Mouse (Mus musculus): Measurements from ENCODE around the gene Tex14. TPM values are rescaled to one million over a fixed set of nuclear protein-coding genes. Genes with fewer than 3 reads are reported as not detected.
A peak's percentile ranks its signal among the peaks of the same experiment; 100 is the strongest.
"Not testable (repeated sequence)": the region's sequence is repeated elsewhere in the genome, so short reads cannot be mapped to it uniquely, and the experiment has no call there.

Gene Tex14
- polyA plus RNA-seq, 1 experiment from 2014 or later: 0.45 TPM

- ATAC-seq (ENCODE audit: insufficient number of reproducible peaks, low FRiP score): peak; percentile 99
- H3K36me3 ChIP-seq; H3K4me1 ChIP-seq (replicated peaks); H3K27me3 ChIP-seq (replicated peaks); H3K9me3 ChIP-seq (replicated peaks): not testable (repeated sequence)
- peak overlapping the region; percentile 39 for H3K4me3 ChIP-seq
- peak overlapping the region; percentile 56; the same call in 1 of the 2 replicates for H3K9ac ChIP-seq
- peak overlapping the region; percentile 70 for H3K4me2 ChIP-seq
- WGBS: under 1% methylated on average over 33 of the region's 62 CpGs
- peak overlapping the region; percentile 60 for H3K27ac ChIP-seq (ENCODE audit: poor library complexity, severe bottlenecking)
Observed at GRCm38 (mm10) chr11:87442643-87443372, 37.9 kb downstream of the Tex14 start.

- H3K27me3 ChIP-seq (replicated peaks): no peaks in the 10 kb centered on the region; the same call in 1 of the 2 replicates
- 0 out of 2 replicates have a peak, but pooled peaks cover 7% of the 10 kb centered on the region for H3K4me1 ChIP-seq (replicated peaks)
- H3K9ac ChIP-seq: no peak overlapping the region
- 0% methylated on average over 5 of the region's 5 CpGs for WGBS
- no peaks in the 10 kb centered on the region for H3K9me3 ChIP-seq (replicated peaks)
- peak; percentile 78 for ATAC-seq (ENCODE audit: insufficient number of reproducible peaks, low FRiP score)
- H3K4me2 ChIP-seq: no peak overlapping the region
- H3K36me3 ChIP-seq: no peaks in the 10 kb centered on the region
- H3K27ac ChIP-seq (ENCODE audit: poor library complexity, severe bottlenecking): peak overlapping the region; percentile 63
- no peak overlapping the region for H3K4me3 ChIP-seq
Observed at GRCm38 (mm10) chr11:87443373-87443883, 38.6 kb downstream of the Tex14 start.

- H3K9me3 ChIP-seq (replicated peaks); H3K4me2 ChIP-seq; H3K9ac ChIP-seq; H3K4me1 ChIP-seq (replicated peaks); H3K4me3 ChIP-seq; H3K27ac ChIP-seq (ENCODE audit: poor library complexity, severe bottlenecking); ATAC-seq (ENCODE audit: insufficient number of reproducible peaks, low FRiP score); H3K27me3 ChIP-seq (replicated peaks); H3K36me3 ChIP-seq: not testable (repeated sequence)
- 65% methylated on average over 10 of the region's 10 CpGs for WGBS
Observed at GRCm38 (mm10) chr11:87444056-87444455, 39.2 kb downstream of the Tex14 start.

GRCm38 (mm10) chr11:87444735-87445428, 40.0 kb downstream of the Tex14 start:
- 0 out of 2 replicates have a peak, but pooled peaks cover 7% of the 10 kb centered on the region for H3K4me1 ChIP-seq (replicated peaks)
- no peak overlapping the region for H3K9ac ChIP-seq
- WGBS: 5% methylated on average over 16 of the region's 16 CpGs
- H3K36me3 ChIP-seq: no peaks in the 10 kb centered on the region
- H3K27ac ChIP-seq (ENCODE audit: poor library complexity, severe bottlenecking): 0 out of 2 replicates have a peak overlapping the region, but pooled peaks have one; percentile 4
- H3K4me2 ChIP-seq: peak overlapping the region; percentile 47
- H3K27me3 ChIP-seq (replicated peaks): no peaks in the 10 kb centered on the region; the same call in 1 of the 2 replicates
- no peak overlapping the region for H3K4me3 ChIP-seq
- no peaks in the 10 kb centered on the region for H3K9me3 ChIP-seq (replicated peaks)
- no peak for ATAC-seq (ENCODE audit: insufficient number of reproducible peaks, low FRiP score)

GRCm38 (mm10) chr11:87445593-87445992, 40.7 kb downstream of the Tex14 start:
- H3K27me3 ChIP-seq (replicated peaks); H3K4me2 ChIP-seq; ATAC-seq (ENCODE audit: insufficient number of reproducible peaks, low FRiP score); H3K9me3 ChIP-seq (replicated peaks); H3K4me1 ChIP-seq (replicated peaks); H3K36me3 ChIP-seq; H3K9ac ChIP-seq; H3K4me3 ChIP-seq; H3K27ac ChIP-seq (ENCODE audit: poor library complexity, severe bottlenecking): not testable (repeated sequence)
- 50% methylated on average over 4 of the region's 4 CpGs for WGBS

GRCm38 (mm10) chr11:87446159-87446558, 41.3 kb downstream of the Tex14 start:
- Histone ChIP-seq H3K36me3 (no peaks in the 10 kb centered on the region), H3K9me3 (replicated peaks) (no peaks in the 10 kb centered on the region), H3K4me3 (no peak overlapping the region), H3K9ac (no peak overlapping the region), H3K27ac (ENCODE audit: poor library complexity, severe bottlenecking) (no peak overlapping the region), H3K4me2 (no peak overlapping the region), H3K27me3 (replicated peaks) (no peaks in the 10 kb centered on the region), H3K4me1 (replicated peaks) (0 out of 2 replicates have a peak, but pooled peaks cover 7% of the 10 kb centered on the region)
- no peak for ATAC-seq (ENCODE audit: insufficient number of reproducible peaks, low FRiP score)
- 85% methylated on average over 3 of the region's 3 CpGs for WGBS

- no peaks in the 10 kb centered on the region for H3K9me3 ChIP-seq (replicated peaks)
- H3K9ac ChIP-seq: no peak overlapping the region
- no peak overlapping the region for H3K27ac ChIP-seq (ENCODE audit: poor library complexity, severe bottlenecking)
- no peak for ATAC-seq (ENCODE audit: insufficient number of reproducible peaks, low FRiP score)
- no peak overlapping the region for H3K4me3 ChIP-seq
- H3K4me2 ChIP-seq: no peak overlapping the region
- H3K36me3 ChIP-seq: no peaks in the 10 kb centered on the region
- no peaks in the 10 kb centered on the region for H3K27me3 ChIP-seq (replicated peaks)
- 0 out of 2 replicates have a peak, but pooled peaks cover 7% of the 10 kb centered on the region for H3K4me1 ChIP-seq (replicated peaks)
Observed at GRCm38 (mm10) chr11:87447429-87447828, 42.6 kb downstream of the Tex14 start.

GRCm38 (mm10) chr11:87448081-87448475, 43.2 kb downstream of the Tex14 start:
- Histone ChIP-seq H3K4me3 (peak overlapping the region; percentile 50), H3K9ac (peak overlapping the region; percentile 67; the same call in 1 of the 2 replicates), H3K4me2 (peak overlapping the region; percentile 71)
- not testable (repeated sequence) for H3K9me3 ChIP-seq (replicated peaks); H3K27me3 ChIP-seq (replicated peaks); H3K27ac ChIP-seq (ENCODE audit: poor library complexity, severe bottlenecking); H3K36me3 ChIP-seq; H3K4me1 ChIP-seq (replicated peaks)
- WGBS: under 1% methylated on average over 33 of the region's 34 CpGs
- peak; percentile 98 for ATAC-seq (ENCODE audit: insufficient number of reproducible peaks, low FRiP score)

GRCm38 (mm10) chr11:87448476-87449199, 43.8 kb downstream of the Tex14 start:
- not testable (repeated sequence) for H3K36me3 ChIP-seq; H3K4me2 ChIP-seq; H3K9ac ChIP-seq; H3K4me3 ChIP-seq; H3K9me3 ChIP-seq (replicated peaks); H3K27me3 ChIP-seq (replicated peaks)
- WGBS: under 1% methylated on average over 6 of the region's 32 CpGs
- H3K27ac ChIP-seq (ENCODE audit: poor library complexity, severe bottlenecking): peak overlapping the region; percentile 62
- peaks cover 15% of the 10 kb centered on the region for H3K4me1 ChIP-seq (replicated peaks)
- peak; percentile 93 for ATAC-seq (ENCODE audit: insufficient number of reproducible peaks, low FRiP score)

GRCm38 (mm10) chr11:87449200-87449547, 44.3 kb downstream of the Tex14 start:
- no peak for ATAC-seq (ENCODE audit: insufficient number of reproducible peaks, low FRiP score)
- Histone ChIP-seq H3K36me3 (no peaks in the 10 kb centered on the region), H3K27me3 (replicated peaks) (no peaks in the 10 kb centered on the region), H3K4me1 (replicated peaks) (peaks cover 16% of the 10 kb centered on the region), H3K9me3 (replicated peaks) (no peaks in the 10 kb centered on the region), H3K4me3 (no peak overlapping the region), H3K27ac (ENCODE audit: poor library complexity, severe bottlenecking) (peak overlapping the region; percentile 62), H3K4me2 (no peak overlapping the region), H3K9ac (no peak overlapping the region)
- WGBS: 15% methylated on average over 3 of the region's 3 CpGs

- peaks cover 12% of the 10 kb centered on the region for H3K4me1 ChIP-seq (replicated peaks)
- H3K4me2 ChIP-seq; ATAC-seq (ENCODE audit: insufficient number of reproducible peaks, low FRiP score); H3K9ac ChIP-seq; H3K36me3 ChIP-seq; H3K4me3 ChIP-seq; H3K9me3 ChIP-seq (replicated peaks); H3K27ac ChIP-seq (ENCODE audit: poor library complexity, severe bottlenecking); H3K27me3 ChIP-seq (replicated peaks): not testable (repeated sequence)
- WGBS: 50% methylated on average over 5 of the region's 5 CpGs
Observed at GRCm38 (mm10) chr11:87449847-87450246, 45.0 kb downstream of the Tex14 start.

All from heart, embryonic 12.5 days (tissue).